Mouse (Mus musculus) hindbrain, embryonic 16.5 days (tissue): ENCODE measurements around the gene 1700020D05Rik. TPM values are rescaled to one million over a fixed set of nuclear protein-coding genes. Genes with fewer than 3 reads are reported as not detected.

Source experiments
- ATAC-seq: fragments of 200-750 bp; cut with Nextera tagmentation; 2 replicates; pipeline ENCODE4 v1.8.0; 2017; ENCODE audit warnings: moderate TSS enrichment, moderate library complexity
- H3K27ac ChIP-seq: fragments of 300-500 bp; sonication (generic); 2 replicates; pipeline ENCODE4 v1.5.1; 2014; ENCODE audit warnings: low read depth, mild to moderate bottlenecking, control low read depth, low read length, moderate library complexity
- H3K27me3 ChIP-seq: fragments of 300-500 bp; sonication (generic); replicated peaks from 2 replicates; pipeline ENCODE4 v1.6.1; 2014; ENCODE audit warnings: low read length; ENCODE audit not compliant: control insufficient read depth, insufficient read depth
- H3K36me3 ChIP-seq: fragments of 300-500 bp; sonication (generic); 2 replicates; pipeline ENCODE4 v1.6.1; 2014; ENCODE audit warnings: mild to moderate bottlenecking, low read length, moderate library complexity, mixed read lengths; ENCODE audit not compliant: control insufficient read depth, insufficient read depth
- H3K4me1 ChIP-seq: fragments of 300-500 bp; sonication (generic); 2 replicates; pipeline ENCODE4 v1.6.1; 2014; ENCODE audit warnings: low read depth, low read length; ENCODE audit not compliant: control insufficient read depth, insufficient read depth
- H3K4me2 ChIP-seq: fragments of 300-500 bp; sonication (generic); 2 replicates; pipeline ENCODE4 v1.6.1; 2014; ENCODE audit warnings: mild to moderate bottlenecking, low read length, control low read depth, moderate library complexity
- H3K4me3 ChIP-seq: fragments of 300-500 bp; sonication (generic); 2 replicates; pipeline ENCODE4 v1.5.1; 2014; ENCODE audit warnings: mild to moderate bottlenecking, low read length, control low read depth, moderate library complexity
- H3K9ac ChIP-seq: fragments of 300-500 bp; sonication (generic); 2 replicates; pipeline ENCODE4 v1.6.1; 2014; ENCODE audit warnings: low read depth, mild to moderate bottlenecking, control low read depth, low read length, moderate library complexity
- H3K9me3 ChIP-seq: fragments of 300-500 bp; sonication (generic); 2 replicates; pipeline ENCODE4 v1.6.1; 2014; ENCODE audit warnings: mild to moderate bottlenecking, low read length, moderate library complexity; ENCODE audit not compliant: control insufficient read depth
- WGBS: fragments of 180-500 bp; shearing (Covaris S2); extraction: QIAGEN DNeasy Blood & Tissue Kit; methylation state at CpG from one replicate; pipeline ENCODE4 v1.1.7; 2014; 5-methylcytosine and 5-hydroxymethylcytosine counted together
- polyA plus RNA-seq: library from polyadenylated mRNA; unstranded; fragments of >200 nt; fragmentation: Nextera tagmentation; extraction: Ambion mirVana; gene quantifications from 2 replicates; pipeline ENCODE4 v1.2.1, GENCODE M21; 2015

The 1700020D05Rik gene
- 0.15 TPM in 1 of 2 replicates, not detected in the other for polyA plus RNA-seq

DNA sequence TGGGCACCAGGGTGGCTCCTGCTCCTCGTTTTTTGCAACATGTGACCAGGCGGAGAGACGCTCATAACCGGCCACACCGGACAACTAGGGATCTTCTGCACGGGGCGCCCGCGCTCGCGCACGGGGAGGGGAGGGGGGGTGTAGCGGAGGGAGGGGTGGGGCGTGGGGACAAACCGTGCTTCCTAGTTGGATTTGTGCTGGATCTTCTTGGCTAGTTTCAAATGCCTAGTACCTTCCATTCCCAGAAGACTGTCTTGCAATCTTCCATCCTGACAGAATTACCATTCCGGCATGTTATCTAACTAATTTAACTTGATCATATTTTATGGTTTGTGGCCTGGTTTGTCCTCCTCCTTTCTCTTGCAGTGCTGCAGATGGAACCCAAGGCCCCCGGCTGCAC, at the start of gene 1700020D05Rik:
TSS of gene 1700020D05Rik (minus strand) at position 101 of the 400 bp plus-strand sequence.
- 69% methylated on average over 15 of the region's 17 CpGs for WGBS

DNA sequence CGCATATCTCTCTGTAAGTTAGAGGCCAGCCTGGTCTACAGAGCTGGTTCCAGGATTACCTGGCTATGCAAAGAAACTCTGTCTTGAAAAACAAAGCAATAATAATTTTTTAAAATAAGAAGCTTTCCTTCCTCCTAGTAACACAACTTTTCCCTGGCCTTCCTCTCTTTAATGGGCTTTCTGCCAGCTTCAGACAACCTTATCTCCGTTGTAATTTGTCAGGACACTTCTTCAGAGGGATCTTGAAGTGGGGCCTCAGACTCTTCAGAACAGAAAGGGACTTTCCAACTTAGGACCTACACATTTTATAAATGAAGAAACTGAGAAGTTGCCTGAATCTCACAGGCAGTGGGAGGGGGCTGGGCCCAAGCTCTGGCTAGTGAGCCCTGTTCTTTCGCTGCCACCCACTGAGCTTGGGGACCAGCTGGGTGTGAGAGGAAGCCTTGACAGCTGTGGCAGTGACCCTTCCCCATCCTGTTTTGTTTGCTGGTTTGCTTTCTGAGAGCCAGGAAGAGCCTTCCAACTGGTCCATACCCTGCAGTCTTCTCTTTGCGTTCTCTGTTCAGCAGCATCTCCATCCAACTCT, 44.0 kb upstream of the 1700020D05Rik start:
- Histone ChIP-seq H3K9ac (no peak overlapping the region), H3K36me3 (no peaks in the 10 kb centered on the region), H3K27me3 (no peaks in the 10 kb centered on the region), H3K9me3 (no peaks in the 10 kb centered on the region), H3K27ac (no peak overlapping the region), H3K4me2 (no peak overlapping the region), H3K4me1 (no peaks in the 10 kb centered on the region), H3K4me3 (no peak overlapping the region)
- ATAC-seq: no peak
- 78% methylated on average over 4 of the region's 4 CpGs for WGBS

More for the DNA sequence above, at the start of gene 1700020D05Rik:
- no peak within 1 kb of the TSS for H3K4me2 ChIP-seq
- H3K27me3 ChIP-seq: no peaks in the 10 kb centered on the region
- no peaks in the 10 kb centered on the region for H3K9me3 ChIP-seq
- H3K4me1 ChIP-seq: no peaks in the 10 kb centered on the region
- no peak for ATAC-seq
- H3K27ac ChIP-seq: no peak within 1 kb of the TSS
- H3K9ac ChIP-seq: no peak within 1 kb of the TSS
- no peak within 1 kb of the TSS for H3K4me3 ChIP-seq
- H3K36me3 ChIP-seq: peaks cover 5% of the 10 kb centered on the region

DNA sequence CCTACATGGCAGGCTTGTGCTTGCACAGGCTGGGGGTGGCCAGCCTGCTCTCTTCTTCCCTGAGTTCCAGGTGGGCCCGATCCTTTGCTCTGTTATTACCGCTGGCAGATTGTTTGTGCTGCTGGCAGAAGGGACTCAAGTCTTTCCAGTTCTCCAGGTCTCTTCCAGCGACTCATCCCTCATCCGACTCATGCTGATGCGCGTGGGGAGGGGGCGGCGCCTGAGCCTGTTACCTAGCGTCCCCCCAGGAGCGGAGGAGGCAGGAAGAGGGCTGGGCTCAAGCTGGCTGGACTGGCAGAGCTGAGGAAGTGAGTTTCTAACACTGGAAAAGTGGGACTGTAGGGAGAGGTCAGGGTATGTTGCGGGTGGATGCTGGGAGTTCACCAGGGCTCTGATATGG, 40.4 kb upstream of the 1700020D05Rik start:
- WGBS: 61% methylated on average over 11 of the region's 11 CpGs
- no peak overlapping the region for H3K9ac ChIP-seq
- no peaks in the 10 kb centered on the region for H3K27me3 ChIP-seq
- no peak overlapping the region for H3K27ac ChIP-seq
- H3K4me3 ChIP-seq: no peak overlapping the region
- no peak overlapping the region for H3K4me2 ChIP-seq
- no peaks in the 10 kb centered on the region for H3K9me3 ChIP-seq
- no peaks in the 10 kb centered on the region for H3K36me3 ChIP-seq
- no peak for ATAC-seq
- no peaks in the 10 kb centered on the region for H3K4me1 ChIP-seq

DNA sequence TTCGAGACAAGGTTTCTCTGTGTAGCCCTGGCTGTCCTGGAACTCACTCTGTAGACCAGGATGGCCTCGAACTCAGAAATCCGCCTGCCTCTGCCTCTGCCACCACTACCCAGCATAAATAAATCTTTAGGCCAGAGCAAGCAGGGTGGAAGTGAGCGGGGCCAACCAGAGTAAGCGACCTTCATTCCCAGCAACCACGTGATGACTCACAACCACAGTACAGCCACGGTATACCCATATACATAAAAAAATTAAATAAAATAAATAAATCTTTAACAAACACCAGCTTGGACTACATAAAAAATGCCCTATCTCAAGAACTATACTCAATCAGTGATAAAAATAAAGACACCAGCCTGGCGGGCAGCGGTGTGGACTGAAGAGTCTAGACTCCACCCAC, 39.8 kb upstream of the 1700020D05Rik start:
- Histone ChIP-seq H3K4me3 (no peak overlapping the region), H3K9ac (no peak overlapping the region), H3K36me3 (no peaks in the 10 kb centered on the region), H3K27ac (no peak overlapping the region), H3K9me3 (no peaks in the 10 kb centered on the region), H3K27me3 (no peaks in the 10 kb centered on the region), H3K4me1 (no peaks in the 10 kb centered on the region), H3K4me2 (no peak overlapping the region)
- ATAC-seq: no peak
- WGBS: 90% methylated on average over 9 of the region's 9 CpGs

DNA sequence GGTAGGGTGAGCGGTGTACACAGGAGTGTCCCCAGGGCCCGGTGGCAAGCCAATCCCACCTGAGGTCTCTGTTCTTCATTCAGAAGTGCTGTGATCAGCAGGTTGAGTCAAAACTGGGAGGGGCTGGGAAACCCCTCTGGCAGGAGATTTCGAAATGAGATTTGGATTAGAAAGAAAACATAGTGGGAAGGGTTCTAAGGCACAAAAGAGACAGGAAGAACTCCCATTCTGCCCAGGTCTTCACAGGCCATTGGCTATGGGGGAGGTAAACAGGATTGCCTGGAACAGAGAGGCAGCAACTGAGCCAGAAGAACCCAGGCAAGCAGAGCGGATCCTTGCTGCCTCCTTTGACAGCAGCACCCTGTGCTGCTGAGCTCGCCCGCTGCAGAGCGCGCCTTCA, 35.2 kb upstream of the 1700020D05Rik start:
- 78% methylated on average over 8 of the region's 8 CpGs for WGBS
- Histone ChIP-seq H3K9me3 (no peaks in the 10 kb centered on the region), H3K27me3 (no peaks in the 10 kb centered on the region), H3K4me3 (no peak overlapping the region), H3K36me3 (no peaks in the 10 kb centered on the region), H3K4me2 (no peak overlapping the region), H3K4me1 (no peaks in the 10 kb centered on the region), H3K27ac (no peak overlapping the region), H3K9ac (no peak overlapping the region)
- ATAC-seq: no peak

DNA sequence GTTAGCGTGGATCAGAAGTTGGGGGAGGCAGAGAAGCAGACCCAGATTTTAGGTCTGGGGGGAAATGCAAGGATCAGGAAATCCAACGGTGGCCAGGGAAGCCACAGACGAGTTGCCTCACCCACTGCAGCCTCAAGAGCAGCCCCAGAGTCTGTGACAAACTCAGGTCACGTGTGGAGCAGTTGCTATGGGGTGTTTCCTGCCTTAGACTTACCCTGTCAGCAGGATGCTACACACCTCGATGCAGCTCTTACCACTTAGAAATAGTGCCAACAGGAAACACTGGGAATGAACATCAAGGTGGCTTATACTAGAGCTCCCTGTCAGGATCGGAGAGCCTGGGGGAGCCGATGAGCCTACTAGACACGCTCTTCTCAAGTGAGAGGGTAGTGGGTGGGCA, 28.9 kb upstream of the 1700020D05Rik start:
- no peak for ATAC-seq
- 83% methylated on average over 8 of the region's 8 CpGs for WGBS
- Histone ChIP-seq H3K27me3 (peaks cover 6% of the 10 kb centered on the region), H3K4me1 (peaks cover 14% of the 10 kb centered on the region), H3K36me3 (no peaks in the 10 kb centered on the region), H3K9me3 (no peaks in the 10 kb centered on the region), H3K4me2 (no peak overlapping the region), H3K4me3 (no peak overlapping the region), H3K27ac (no peak overlapping the region), H3K9ac (no peak overlapping the region)

DNA sequence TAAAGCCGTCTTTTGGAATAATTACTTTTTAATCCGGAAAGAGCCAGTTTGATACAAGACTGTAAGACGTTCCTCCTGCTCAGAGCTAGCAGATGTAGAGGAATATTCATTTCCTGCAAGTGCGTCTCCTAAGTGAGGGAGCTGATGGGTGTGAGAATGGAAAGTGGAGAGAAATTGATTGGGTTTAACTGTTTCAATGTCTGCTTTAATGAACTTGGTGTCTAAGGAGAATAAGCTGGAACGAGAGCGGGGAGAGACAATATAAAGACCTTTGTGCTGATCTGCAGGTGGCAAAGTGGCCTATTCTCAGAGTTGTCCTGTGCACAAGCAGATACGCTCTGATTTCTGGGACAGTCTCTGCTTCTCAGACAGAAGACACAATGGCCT, 26.5 kb upstream of the 1700020D05Rik start:
- Histone ChIP-seq H3K27ac (no peak overlapping the region), H3K4me1 (peaks cover 14% of the 10 kb centered on the region), H3K27me3 (peaks cover 6% of the 10 kb centered on the region), H3K9me3 (no peaks in the 10 kb centered on the region), H3K36me3 (no peaks in the 10 kb centered on the region), H3K4me3 (no peak overlapping the region), H3K9ac (peak overlapping the region; percentile 25; the same call in 1 of the 2 replicates), H3K4me2 (peak overlapping the region; percentile 42)
- no peak for ATAC-seq
- WGBS: 25% methylated on average over 7 of the region's 7 CpGs

DNA sequence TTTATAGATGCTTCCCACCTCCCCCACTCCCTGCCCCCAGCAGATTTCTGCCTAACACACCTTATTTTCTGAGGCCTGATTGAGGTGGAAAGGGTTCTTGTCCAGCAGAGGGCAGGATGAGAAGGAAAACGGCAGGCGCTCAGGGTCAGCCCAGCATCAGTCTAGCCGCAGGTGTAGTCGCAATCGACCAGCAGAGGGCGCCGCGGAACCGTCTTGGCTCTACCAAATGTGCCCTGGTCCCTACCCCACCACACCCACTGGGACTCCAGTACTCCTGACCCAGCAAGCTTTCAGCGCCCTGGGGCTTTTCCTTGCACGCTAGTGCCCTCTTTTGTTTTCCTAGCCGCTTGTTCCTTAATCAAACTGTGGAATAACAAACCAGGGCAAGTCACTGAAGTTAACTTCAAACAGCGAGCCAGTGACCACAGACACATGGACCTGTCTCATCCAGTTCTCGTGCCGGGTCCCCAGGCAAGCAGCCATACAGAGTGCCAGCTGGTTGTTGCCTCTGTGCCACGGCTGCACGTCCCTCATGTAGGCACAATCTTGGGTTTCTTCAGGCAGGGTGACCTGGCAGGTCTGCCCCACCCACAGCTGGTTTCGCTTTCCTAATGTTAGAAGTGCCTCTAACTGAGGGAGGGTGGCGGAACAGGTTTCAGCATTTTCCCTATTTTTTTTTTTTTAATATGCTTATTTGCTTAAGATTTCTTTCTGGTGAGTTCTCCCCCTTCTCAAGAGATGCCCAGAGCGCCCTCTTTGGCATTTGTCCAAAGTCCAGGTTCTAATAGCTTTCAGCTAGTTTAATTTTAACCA, 25.9 kb upstream of the 1700020D05Rik start:
- no peaks in the 10 kb centered on the region for H3K9me3 ChIP-seq
- H3K27me3 ChIP-seq: peaks cover 6% of the 10 kb centered on the region
- WGBS: 9% methylated on average over 20 of the region's 20 CpGs
- peaks cover 14% of the 10 kb centered on the region for H3K4me1 ChIP-seq
- H3K4me3 ChIP-seq: no peak overlapping the region
- no peaks in the 10 kb centered on the region for H3K36me3 ChIP-seq
- ATAC-seq: peak; percentile 93
- H3K4me2 ChIP-seq: peak overlapping the region; percentile 42
- H3K27ac ChIP-seq: no peak overlapping the region
- H3K9ac ChIP-seq: no peak overlapping the region; the same call in 1 of the 2 replicates

DNA sequence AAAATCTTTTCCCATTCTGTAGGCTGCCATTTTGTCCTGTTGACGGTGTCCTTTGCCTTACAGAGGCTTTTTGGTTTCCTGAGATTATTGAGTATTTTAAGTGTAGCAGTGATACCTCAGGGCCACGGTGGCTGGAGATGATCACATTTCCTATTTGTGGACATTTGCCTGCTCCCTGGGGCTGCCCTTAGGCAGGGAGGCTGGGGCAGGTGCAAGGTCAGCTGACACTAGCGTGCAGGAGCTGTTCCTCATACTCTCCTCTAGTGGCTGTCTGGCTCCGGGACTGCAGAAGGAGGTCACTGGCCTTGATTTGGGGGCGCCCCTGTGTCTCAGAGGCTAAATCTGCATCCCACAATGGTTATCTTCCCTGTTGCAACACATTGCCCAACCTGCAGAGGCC, 21.6 kb upstream of the 1700020D05Rik start:
- H3K9me3 ChIP-seq: no peaks in the 10 kb centered on the region
- H3K4me1 ChIP-seq: peaks cover 13% of the 10 kb centered on the region
- no peak overlapping the region for H3K27ac ChIP-seq
- 73% methylated on average over 5 of the region's 5 CpGs for WGBS
- H3K36me3 ChIP-seq: no peaks in the 10 kb centered on the region
- no peak overlapping the region for H3K4me2 ChIP-seq
- no peaks in the 10 kb centered on the region; the same call in 1 of the 2 replicates for H3K27me3 ChIP-seq
- no peak overlapping the region for H3K9ac ChIP-seq
- no peak overlapping the region for H3K4me3 ChIP-seq
- ATAC-seq: no peak
